Mouse (Mus musculus): Measurements from ENCODE around the gene Pmm2. TPM values are rescaled to one million over a fixed set of nuclear protein-coding genes. Genes with fewer than 3 reads are reported as not detected.

Gene Pmm2
- total and polyA plus RNA-seq, 2 experiments from 2014 or later: 25.7 to 33.1 TPM

DNA sequence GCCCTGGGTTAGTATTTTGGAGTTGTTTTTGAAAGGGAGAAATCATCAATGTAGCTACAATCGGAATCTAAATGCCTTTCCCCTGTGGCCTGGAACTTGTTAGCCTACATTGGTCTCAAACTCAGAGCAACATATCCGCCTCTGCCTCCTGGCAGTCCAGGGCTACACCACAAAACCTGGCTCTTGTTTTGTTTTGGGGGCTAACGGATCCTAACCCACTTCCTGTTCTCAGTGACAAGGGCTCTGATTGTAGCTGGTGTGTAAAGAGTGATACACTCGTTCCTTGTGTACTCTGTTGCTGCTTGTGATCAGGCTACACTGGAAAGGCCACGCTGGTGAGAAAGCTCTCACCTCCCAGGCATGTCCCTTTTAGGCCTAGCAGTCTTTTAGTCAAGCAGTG, 6.0 kb upstream of the Pmm2 start:
- TF ChIP-seq CTCF (IDR thresholded peaks at IDR 0.05; ENCODE audit: low read depth): no peak
- Histone ChIP-seq H3K9me3 (ENCODE audit: low read length) (no peaks in the 10 kb centered on the region), H3K27ac (no peak overlapping the region), H3K4me2 (ENCODE audit: low read depth, low read length) (no peak overlapping the region), H3K4me1 (ENCODE audit: insufficient read depth, low read length) (peaks cover 6% of the 10 kb centered on the region), H3K36me3 (ENCODE audit: insufficient read depth, low read length) (peaks cover 5% of the 10 kb centered on the region; the same call in 1 of the 2 replicates), H3K27me3 (ENCODE audit: insufficient read depth, low read length) (no peaks in the 10 kb centered on the region), H3K9ac (replicated peaks; ENCODE audit: low read length) (no peak overlapping the region), H3K4me3 (ENCODE audit: low read length) (no peak overlapping the region)
- whole genome bisulfite sequencing: 90% methylated on average over 5 of the region's 5 CpGs
- DNase-seq (ENCODE audit: low spot score): no peak
- ATAC-seq: no peak

DNA sequence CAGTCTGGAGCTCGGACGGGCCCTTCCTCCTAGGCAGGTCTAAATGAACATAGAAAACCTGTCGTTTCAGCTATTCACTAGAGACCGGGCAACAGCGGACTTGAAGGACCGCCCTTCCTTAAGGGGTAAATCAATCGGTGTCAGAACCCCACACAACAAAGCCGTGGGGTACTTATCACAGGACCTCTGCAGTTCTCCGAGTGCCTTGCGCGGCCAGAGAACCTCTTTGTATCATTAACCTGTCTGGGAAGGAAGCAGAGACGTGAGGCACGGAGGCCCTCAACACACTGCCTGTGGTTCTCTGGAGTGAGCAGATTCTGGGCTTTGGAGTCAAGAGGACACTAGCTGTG, 632 bp upstream of the Pmm2 start:
- ATAC-seq: no peak
- Histone ChIP-seq H3K9me3 (ENCODE audit: low read length) (no peaks in the 10 kb centered on the region), H3K4me3 (ENCODE audit: low read length) (peak overlapping the region; percentile 73), H3K9ac (replicated peaks; ENCODE audit: low read length) (peak overlapping the region; percentile 59), H3K27ac (peak overlapping the region; percentile 88), H3K4me2 (ENCODE audit: low read depth, low read length) (peak overlapping the region; percentile 92), H3K36me3 (ENCODE audit: insufficient read depth, low read length) (peaks cover 5% of the 10 kb centered on the region; the same call in 1 of the 2 replicates), H3K4me1 (ENCODE audit: insufficient read depth, low read length) (peaks cover 15% of the 10 kb centered on the region), H3K27me3 (ENCODE audit: insufficient read depth, low read length) (no peaks in the 10 kb centered on the region)
- 2% methylated on average over 13 of the region's 13 CpGs for WGBS
- DNase-seq (ENCODE audit: low spot score): no peak
- TF ChIP-seq CTCF (IDR thresholded peaks at IDR 0.05; ENCODE audit: low read depth): no peak

DNA sequence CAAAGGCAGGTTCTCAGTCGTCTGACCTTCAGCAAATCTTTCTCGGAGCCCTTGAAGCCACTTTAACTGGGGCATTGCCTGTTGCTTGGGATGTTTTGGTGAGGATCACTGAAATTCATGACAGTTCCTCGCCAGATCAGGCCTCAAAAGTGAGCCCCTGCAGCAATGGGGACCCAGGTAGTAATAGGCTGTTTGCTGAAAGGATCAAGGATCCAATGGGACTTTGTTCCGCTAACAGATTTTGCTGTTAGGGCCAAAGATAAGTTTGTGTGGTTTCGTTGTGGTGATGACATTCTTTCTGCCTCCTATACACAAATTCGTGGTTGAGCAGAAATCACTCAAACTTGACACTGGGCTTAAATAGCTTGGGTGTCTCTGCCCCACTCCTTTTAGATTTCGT, 657 bp downstream of the Pmm2 start:
- Histone ChIP-seq H3K27ac (peak overlapping the region; percentile 88), H3K4me3 (ENCODE audit: low read length) (peak overlapping the region; percentile 73), H3K9me3 (ENCODE audit: low read length) (no peaks in the 10 kb centered on the region), H3K27me3 (ENCODE audit: insufficient read depth, low read length) (no peaks in the 10 kb centered on the region), H3K36me3 (ENCODE audit: insufficient read depth, low read length) (peaks cover 11% of the 10 kb centered on the region), H3K4me1 (ENCODE audit: insufficient read depth, low read length) (peaks cover 15% of the 10 kb centered on the region), H3K4me2 (ENCODE audit: low read depth, low read length) (peak overlapping the region; percentile 92), H3K9ac (replicated peaks; ENCODE audit: low read length) (peak overlapping the region; percentile 59)
- no peak for TF ChIP-seq CTCF (IDR thresholded peaks at IDR 0.05; ENCODE audit: low read depth)
- DNase-seq (ENCODE audit: low spot score) (no peak), ATAC-seq (no peak)
- 49% methylated on average over 7 of the region's 7 CpGs for WGBS

DNA sequence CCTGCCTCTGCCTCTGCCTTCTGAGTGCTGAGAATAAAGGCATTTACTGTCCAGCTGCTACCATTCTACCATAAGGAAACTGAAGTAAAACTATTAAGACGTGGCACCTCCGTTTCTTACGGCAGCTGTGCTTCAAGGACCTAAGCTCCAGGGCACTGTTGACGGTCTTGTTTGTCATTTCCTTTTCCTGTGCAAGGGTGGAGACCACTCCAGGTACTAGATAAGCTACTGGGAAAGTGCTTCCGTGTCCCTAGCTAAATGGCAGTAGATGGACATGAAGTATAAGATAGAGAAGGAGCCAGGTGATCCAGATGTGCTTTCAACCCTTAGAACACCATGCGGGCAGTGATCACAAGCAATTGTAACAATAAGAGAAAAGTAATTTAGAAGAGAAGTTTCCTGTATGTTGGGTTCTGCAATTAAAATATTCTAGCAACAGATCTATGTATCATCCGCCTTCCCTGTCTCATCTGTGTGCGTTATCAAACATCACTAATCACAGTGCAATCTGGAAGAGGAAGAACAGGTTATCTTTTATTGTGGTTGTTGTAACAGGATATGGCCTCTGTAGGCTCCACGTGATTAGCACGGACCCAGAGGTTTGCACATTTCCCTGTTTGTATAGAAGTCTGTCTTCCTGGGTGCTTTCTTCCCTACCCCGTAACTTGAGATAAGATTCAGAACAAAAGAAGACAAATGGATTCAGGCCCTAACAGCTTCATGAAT, 2.2 kb downstream of the Pmm2 start:
- no peak for ATAC-seq
- H3K27me3 ChIP-seq (ENCODE audit: insufficient read depth, low read length): no peaks in the 10 kb centered on the region
- no peak overlapping the region for H3K27ac ChIP-seq
- H3K4me3 ChIP-seq (ENCODE audit: low read length): no peak overlapping the region
- H3K36me3 ChIP-seq (ENCODE audit: insufficient read depth, low read length): peaks cover 24% of the 10 kb centered on the region
- H3K4me2 ChIP-seq (ENCODE audit: low read depth, low read length): no peak overlapping the region
- TF ChIP-seq CTCF (IDR thresholded peaks at IDR 0.05; ENCODE audit: low read depth): no peak
- H3K9ac ChIP-seq (replicated peaks; ENCODE audit: low read length): no peak overlapping the region
- peaks cover 15% of the 10 kb centered on the region for H3K4me1 ChIP-seq (ENCODE audit: insufficient read depth, low read length)
- WGBS: 91% methylated on average over 11 of the region's 11 CpGs
- H3K9me3 ChIP-seq (ENCODE audit: low read length): no peaks in the 10 kb centered on the region
- DNase-seq (ENCODE audit: low spot score): no peak

DNA sequence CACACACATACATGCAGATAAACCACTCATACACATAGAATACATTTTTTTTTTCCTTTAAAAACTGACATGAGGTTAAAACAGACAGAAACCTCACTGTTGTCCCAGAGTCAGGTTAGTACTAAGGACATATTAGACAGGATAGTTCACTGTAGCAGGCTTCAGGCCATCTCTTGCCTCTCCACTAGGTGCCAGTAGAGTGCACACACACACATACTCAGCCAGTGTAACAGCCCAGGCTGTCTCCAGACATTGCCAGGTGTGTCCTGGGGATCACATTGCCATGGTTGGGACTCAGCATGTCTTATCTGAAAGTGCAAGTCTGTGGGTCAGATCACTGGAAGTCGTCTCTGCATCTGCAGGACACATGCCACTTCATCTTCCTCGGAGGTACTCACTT, 6.4 kb downstream of the Pmm2 start:
- no peak overlapping the region for H3K9ac ChIP-seq (replicated peaks; ENCODE audit: low read length)
- no peaks in the 10 kb centered on the region for H3K4me1 ChIP-seq (ENCODE audit: insufficient read depth, low read length)
- TF ChIP-seq CTCF (IDR thresholded peaks at IDR 0.05; ENCODE audit: low read depth): peak; percentile 83
- H3K4me2 ChIP-seq (ENCODE audit: low read depth, low read length): no peak overlapping the region
- no peak overlapping the region for H3K27ac ChIP-seq
- no peak overlapping the region for H3K4me3 ChIP-seq (ENCODE audit: low read length)
- peak; percentile 49 for DNase-seq (ENCODE audit: low spot score)
- peak; percentile 70 for ATAC-seq
- no peaks in the 10 kb centered on the region for H3K9me3 ChIP-seq (ENCODE audit: low read length)
- no peaks in the 10 kb centered on the region for H3K27me3 ChIP-seq (ENCODE audit: insufficient read depth, low read length)
- peaks cover 38% of the 10 kb centered on the region for H3K36me3 ChIP-seq (ENCODE audit: insufficient read depth, low read length)
- 80% methylated on average over 2 of the region's 2 CpGs for WGBS

DNA sequence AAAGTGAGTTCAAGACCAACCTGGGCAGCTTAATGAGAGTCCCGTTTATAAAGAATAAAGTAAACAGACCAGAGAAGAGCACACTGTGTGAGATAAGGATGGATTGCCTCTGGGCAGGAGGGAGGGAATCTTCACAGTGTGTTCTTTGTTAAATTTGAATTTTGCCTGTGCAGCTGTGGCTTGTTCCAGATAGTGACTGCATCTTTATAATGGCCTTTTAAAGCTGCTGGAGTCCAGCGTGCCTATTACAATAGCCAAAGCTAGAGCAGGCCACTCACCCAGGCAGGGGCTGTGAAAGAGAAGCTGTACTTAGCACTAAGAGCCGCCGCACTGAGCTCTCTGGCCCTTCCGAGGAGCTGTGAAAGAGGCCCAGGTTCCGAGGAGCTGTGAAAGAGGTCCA, 8.1 kb downstream of the Pmm2 start:
- Histone ChIP-seq H3K4me3 (ENCODE audit: low read length) (no peak overlapping the region), H3K27ac (no peak overlapping the region), H3K9ac (replicated peaks; ENCODE audit: low read length) (no peak overlapping the region), H3K4me1 (ENCODE audit: insufficient read depth, low read length) (no peaks in the 10 kb centered on the region), H3K9me3 (ENCODE audit: low read length) (no peaks in the 10 kb centered on the region), H3K4me2 (ENCODE audit: low read depth, low read length) (no peak overlapping the region), H3K36me3 (ENCODE audit: insufficient read depth, low read length) (peaks cover 52% of the 10 kb centered on the region), H3K27me3 (ENCODE audit: insufficient read depth, low read length) (no peaks in the 10 kb centered on the region)
- TF ChIP-seq CTCF (IDR thresholded peaks at IDR 0.05; ENCODE audit: low read depth): no peak
- no peak for ATAC-seq
- 85% methylated on average over 6 of the region's 6 CpGs for WGBS
- no peak for DNase-seq (ENCODE audit: low spot score)

DNA sequence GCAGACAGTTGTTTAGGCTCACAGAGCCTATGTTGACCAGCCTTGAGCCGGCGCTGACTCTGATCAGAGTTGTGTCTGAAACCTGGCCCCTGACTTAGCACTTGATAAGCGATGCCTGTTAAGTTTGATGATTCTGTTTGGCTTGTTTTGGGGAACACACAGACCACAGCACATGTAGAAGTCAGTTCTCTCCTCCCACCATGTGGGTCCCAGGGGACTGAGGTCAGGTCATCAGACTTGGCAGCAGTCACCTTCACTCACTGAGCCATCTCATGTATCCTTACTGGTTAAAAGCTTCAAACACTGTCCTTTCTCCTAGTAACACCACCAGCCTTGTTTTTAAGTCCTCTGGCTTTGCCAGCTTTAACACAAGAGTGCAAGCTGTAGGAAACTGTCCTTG, 12.5 kb downstream of the Pmm2 start:
- no peak for TF ChIP-seq CTCF (IDR thresholded peaks at IDR 0.05; ENCODE audit: low read depth)
- 92% methylated on average over 3 of the region's 3 CpGs for WGBS
- no peaks in the 10 kb centered on the region for H3K9me3 ChIP-seq (ENCODE audit: low read length)
- no peak for DNase-seq (ENCODE audit: low spot score)
- H3K27ac ChIP-seq: no peak overlapping the region
- no peaks in the 10 kb centered on the region for H3K4me1 ChIP-seq (ENCODE audit: insufficient read depth, low read length)
- H3K27me3 ChIP-seq (ENCODE audit: insufficient read depth, low read length): no peaks in the 10 kb centered on the region
- H3K4me3 ChIP-seq (ENCODE audit: low read length): no peak overlapping the region
- ATAC-seq: no peak
- H3K4me2 ChIP-seq (ENCODE audit: low read depth, low read length): no peak overlapping the region
- H3K9ac ChIP-seq (replicated peaks; ENCODE audit: low read length): no peak overlapping the region
- peaks cover 74% of the 10 kb centered on the region for H3K36me3 ChIP-seq (ENCODE audit: insufficient read depth, low read length)

Measured in hindbrain, postnatal 0 days (tissue).